Mouse (Mus musculus) MN1 (cell line): ENCODE results near the gene Sh2d2a.
A peak's percentile ranks its signal among the peaks of the same experiment; 100 is the strongest.
"Not testable (repeated sequence)": the region's sequence is repeated elsewhere in the genome, so short reads cannot be mapped to it uniquely, and the experiment has no call there.

ENCODE experiments used
- DNase-seq: peaks from one replicate; pipeline ENCODE4 v3.0.0-alpha.2; 2016; ENCODE audit warnings: low spot score

Gene Sh2d2a

DNA sequence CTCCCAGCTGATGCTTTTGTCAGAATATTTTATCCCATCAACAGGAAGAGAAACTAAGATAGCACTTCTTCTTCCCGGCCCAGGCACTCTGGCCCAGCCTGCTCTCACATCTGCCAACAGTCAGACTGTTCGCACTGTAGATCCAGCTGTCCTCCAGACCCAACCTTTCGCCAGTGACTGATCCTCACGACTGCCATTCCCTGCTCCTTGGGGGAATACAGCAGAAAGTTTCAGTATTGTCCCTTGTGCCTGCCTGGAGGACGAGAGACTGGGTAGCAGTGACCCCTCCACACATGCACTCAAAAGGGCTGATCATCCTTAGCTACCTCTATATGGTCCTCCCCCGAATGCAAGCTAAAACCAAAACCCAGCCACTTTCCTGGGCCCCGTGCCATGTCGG, 9.4 kb downstream of the Sh2d2a start:
- no peak for DNase-seq

DNA sequence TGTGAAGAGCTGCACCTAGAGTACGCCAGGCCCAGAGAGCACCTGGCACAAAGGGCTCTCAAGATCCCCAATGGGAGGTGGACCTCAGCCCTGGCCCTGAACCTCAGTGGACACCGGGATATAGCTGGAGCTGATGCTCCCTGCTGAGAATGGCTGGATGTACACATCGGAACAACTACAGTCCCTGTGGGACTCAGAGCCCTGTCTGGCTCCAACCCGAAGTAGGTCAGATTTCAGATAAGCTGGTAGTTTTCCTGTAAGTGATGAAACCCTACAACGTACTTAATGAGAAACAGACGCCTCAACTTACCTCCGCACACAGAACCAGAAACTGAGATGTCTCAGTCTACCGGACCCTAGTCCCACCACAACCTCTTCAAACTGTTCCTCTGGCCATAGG, 11.1 kb downstream of the Sh2d2a start:
- DNase-seq = peak; percentile 88

GRCm38 (mm10) chr3:87859813-87860212, 13.3 kb downstream of the Sh2d2a start:
- DNase-seq = peak; percentile 82

- DNase-seq = not testable (repeated sequence)
These were observed 17.6 kb downstream of the Sh2d2a start for GRCm38 (mm10) chr3:87864111-87864510.

- peak; percentile 70 for DNase-seq
These were observed 31.2 kb downstream of the Sh2d2a start for GRCm38 (mm10) chr3:87877730-87878129.

- no peak for DNase-seq
These were observed 37.7 kb downstream of the Sh2d2a start for GRCm38 (mm10) chr3:87884291-87884690.

- DNase-seq = peak; percentile 57
These were observed 38.2 kb downstream of the Sh2d2a start for GRCm38 (mm10) chr3:87884708-87885251.

- DNase-seq = peak; percentile 99
These were observed 38.9 kb downstream of the Sh2d2a start, which contains the start of gene Prcc for GRCm38 (mm10) chr3:87885281-87886003. TSS of gene Prcc (minus strand) at chr3:87885608.

GRCm38 (mm10) chr3:87886004-87886365, 39.4 kb downstream of the Sh2d2a start:
- DNase-seq = no peak

- no peak for DNase-seq
These were observed 39.9 kb downstream of the Sh2d2a start for GRCm38 (mm10) chr3:87886416-87886815.

- not testable (repeated sequence) for DNase-seq
These were observed 40.8 kb downstream of the Sh2d2a start for GRCm38 (mm10) chr3:87887400-87887799.

DNA sequence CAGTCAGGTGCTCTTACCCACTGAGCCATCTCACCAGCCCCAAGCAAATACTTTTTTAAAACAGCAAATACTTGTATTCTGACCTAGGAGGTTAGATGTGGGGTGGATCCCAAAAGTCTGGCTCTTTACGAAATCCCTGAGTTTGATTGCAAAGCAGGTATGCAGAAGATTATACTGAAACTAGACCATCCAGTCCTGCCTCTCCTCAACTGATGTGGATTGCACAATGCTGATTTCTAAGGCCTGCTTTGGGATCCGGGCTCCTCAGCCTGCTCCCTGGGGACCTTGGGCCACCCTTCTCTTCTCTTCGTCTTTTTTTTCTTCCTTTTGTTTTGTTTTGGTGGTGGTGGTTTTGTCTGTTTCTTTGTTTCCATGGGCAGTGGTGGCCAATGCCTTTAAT, 44.9 kb downstream of the Sh2d2a start:
- DNase-seq = no peak

DNA sequence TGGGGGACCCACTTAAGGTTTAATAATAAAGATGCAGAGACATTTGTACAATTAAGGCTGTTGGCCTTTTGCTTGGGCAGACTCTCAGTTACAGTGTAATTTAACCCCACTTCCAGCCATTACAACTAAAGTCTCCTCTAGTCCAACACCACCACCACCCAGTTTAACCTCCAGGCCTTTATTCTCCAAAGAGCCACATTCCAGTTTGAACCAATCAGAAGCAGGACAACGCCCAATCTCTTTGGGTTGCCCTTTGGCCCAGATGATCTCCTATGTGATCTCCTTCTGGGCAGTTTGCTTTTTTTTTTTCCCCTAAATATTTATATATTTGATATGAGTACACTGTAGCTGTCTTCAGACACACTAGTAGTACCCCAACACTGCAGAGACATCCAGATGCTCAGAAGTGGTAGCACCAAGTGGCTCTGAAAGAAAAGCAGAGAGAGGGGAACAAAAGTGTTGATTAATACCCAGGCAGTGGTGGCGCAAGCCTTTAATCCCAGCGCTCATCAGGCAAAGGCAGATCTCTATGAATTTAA, 46.9 kb downstream of the Sh2d2a start:
- DNase-seq = no peak

DNA sequence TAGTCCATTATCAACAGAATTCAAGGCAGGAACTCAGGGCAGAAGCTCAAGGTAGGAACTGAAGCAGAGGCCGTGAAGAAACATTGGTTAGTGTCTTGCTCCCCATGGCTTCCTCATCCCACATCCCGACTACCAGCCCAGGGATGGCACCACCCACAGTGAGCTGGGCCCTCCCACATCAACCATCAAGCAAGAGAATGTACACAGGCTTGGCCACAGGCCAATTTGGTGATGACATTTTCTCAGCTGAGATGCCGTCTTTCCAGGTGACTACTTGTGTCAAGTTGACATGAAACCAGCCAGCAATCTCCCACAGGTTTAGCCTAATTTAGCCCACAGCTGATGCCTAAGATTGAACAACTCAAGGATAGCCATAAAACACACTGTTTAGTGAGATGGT, 52.7 kb downstream of the Sh2d2a start:
- no peak for DNase-seq

DNA sequence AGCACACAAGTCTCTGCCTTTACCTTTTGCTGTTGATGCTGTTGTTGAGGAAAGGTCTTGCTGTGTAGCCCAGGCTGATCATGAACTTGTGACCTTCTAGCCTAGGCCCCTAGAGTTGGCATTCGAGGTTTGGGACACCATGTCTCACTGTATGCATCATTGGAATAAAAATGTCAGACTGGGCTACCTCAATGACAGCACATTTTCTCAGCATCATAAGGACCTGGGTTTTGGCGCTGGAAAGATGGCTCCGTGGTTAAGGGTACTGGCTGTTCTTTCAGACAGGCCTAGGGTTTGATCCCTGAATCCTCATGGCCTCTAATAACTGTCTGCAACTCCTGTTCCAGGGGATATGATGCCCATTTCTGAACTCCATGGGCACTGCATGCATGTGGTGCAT, 53.2 kb downstream of the Sh2d2a start:
- DNase-seq = no peak

DNA sequence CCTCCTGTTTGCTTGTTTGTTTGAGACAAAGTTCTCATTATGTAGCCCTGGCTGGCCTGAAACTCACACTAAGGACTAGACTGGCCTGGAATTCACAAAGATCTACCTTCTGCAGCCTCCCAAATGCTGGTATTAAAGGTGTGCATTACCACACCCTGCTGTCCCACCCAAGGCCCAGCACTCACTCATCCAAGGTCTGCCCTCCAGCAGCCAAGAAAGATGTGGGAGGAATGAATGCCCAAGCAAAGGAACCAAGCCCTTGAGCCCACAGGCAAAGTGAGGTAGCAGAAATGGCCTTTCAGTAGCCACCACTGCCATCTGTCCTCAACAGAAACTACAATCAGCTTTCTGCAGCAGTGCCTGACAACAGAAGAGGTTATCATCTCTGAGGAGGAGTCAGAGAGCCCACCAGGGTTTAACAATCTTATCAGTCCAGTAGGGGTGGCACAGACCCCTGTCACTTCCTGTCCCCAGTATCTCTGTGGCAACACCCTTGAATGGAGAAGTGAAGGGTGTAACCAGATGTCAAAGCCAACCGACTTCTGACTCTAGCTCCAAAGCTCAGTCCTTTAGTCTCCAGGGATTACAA, 54.6 kb downstream of the Sh2d2a start:
- DNase-seq = no peak

DNA sequence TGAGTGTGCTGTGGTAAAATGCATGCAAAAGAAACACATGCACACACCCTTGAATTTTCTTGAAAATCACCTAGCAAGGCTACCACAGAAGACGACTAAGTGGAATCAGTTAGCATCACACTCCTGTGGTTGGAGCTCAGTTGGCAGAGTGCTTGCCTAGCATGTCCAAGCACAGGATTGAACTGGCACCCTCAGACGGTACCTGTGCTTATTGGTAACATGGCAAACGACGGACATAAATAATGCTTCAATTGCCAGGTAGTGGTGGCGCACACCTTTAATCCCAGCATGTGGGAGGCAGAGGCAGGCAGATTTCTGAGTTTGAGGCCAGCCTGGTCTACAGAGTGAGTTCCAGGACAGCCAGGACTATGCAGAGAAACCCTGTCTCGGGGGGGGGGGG, 55.4 kb downstream of the Sh2d2a start:
- DNase-seq = not testable (repeated sequence)

GRCm38 (mm10) chr3:87903821-87904220, 57.3 kb downstream of the Sh2d2a start:
- no peak for DNase-seq
